Mouse (Mus musculus) stomach, postnatal 0 days (tissue): ENCODE results near the gene Cdk2. TPM values are rescaled to one million over a fixed set of nuclear protein-coding genes. Genes with fewer than 3 reads are reported as not detected.

Experiments
- ATAC-seq: fragments of 200-750 bp; cut with Nextera tagmentation; 2 replicates; pipeline ENCODE4 v1.8.0; 2017; ENCODE audit not compliant: low FRiP score, low TSS enrichment
- DNase-seq: peaks from one replicate; pipeline ENCODE4 v3.0.0-alpha.2; 2016; ENCODE audit warnings: low spot score
- H3K27ac ChIP-seq: fragments of 300-500 bp; sonication (generic); replicated peaks from 2 replicates; pipeline ENCODE4 v1.5.1; 2014; ENCODE audit warnings: mild to moderate bottlenecking, control low read depth
- H3K27me3 ChIP-seq: fragments of 300-500 bp; sonication (generic); 2 replicates; pipeline ENCODE4 v1.6.1; 2014; ENCODE audit warnings: low read length; ENCODE audit not compliant: control insufficient read depth, insufficient read depth
- H3K36me3 ChIP-seq: fragments of 300-500 bp; sonication (generic); 2 replicates; pipeline ENCODE4 v1.6.1; 2014; ENCODE audit warnings: low read length, mixed read lengths; ENCODE audit not compliant: control insufficient read depth, insufficient read depth
- H3K4me1 ChIP-seq: fragments of 300-500 bp; sonication (generic); replicated peaks from 2 replicates; pipeline ENCODE4 v1.6.1; 2014; ENCODE audit warnings: antibody characterized with exemption; ENCODE audit not compliant: control insufficient read depth, insufficient read depth
- H3K4me2 ChIP-seq: fragments of 300-500 bp; sonication (generic); replicated peaks from 2 replicates; pipeline ENCODE4 v1.6.1; 2014; ENCODE audit warnings: low read depth, mild to moderate bottlenecking, control low read depth, moderate library complexity
- H3K4me3 ChIP-seq: fragments of 300-500 bp; sonication (generic); 2 replicates; pipeline ENCODE4 v1.5.1; 2014; ENCODE audit warnings: low read depth, low read length, control low read depth
- H3K9ac ChIP-seq: fragments of 300-500 bp; sonication (generic); 2 replicates; pipeline ENCODE4 v1.6.1; 2014; ENCODE audit warnings: mild to moderate bottlenecking, low read length, control low read depth, mixed read lengths
- H3K9me3 ChIP-seq: fragments of 300-500 bp; sonication (generic); 2 replicates; pipeline ENCODE4 v1.6.1; 2016; ENCODE audit warnings: low read length; ENCODE audit not compliant: control insufficient read depth
- CTCF ChIP-seq: IDR thresholded peaks from 2 replicates; pipeline ENCODE4 v1.5.1; 2016; ENCODE audit warnings: antibody characterized with exemption, low read depth, mild to moderate bottlenecking, moderate library complexity
- EP300 ChIP-seq: optimal IDR thresholded peaks from 2 replicates; pipeline ENCODE3; 2016; ENCODE audit warnings: antibody characterized with exemption
- WGBS: fragments of 180-500 bp; shearing (Covaris S2); extraction: QIAGEN DNeasy Blood & Tissue Kit; methylation state at CpG from one replicate; pipeline ENCODE4 v1.1.7; 2014; 5-methylcytosine and 5-hydroxymethylcytosine counted together
- polyA plus RNA-seq: library from polyadenylated mRNA; unstranded; fragments of >200 nt; fragmentation: Nextera tagmentation; extraction: Ambion mirVana; gene quantifications from 2 replicates; pipeline ENCODE4 v1.2.1, GENCODE M21; 2015

The Cdk2 gene
- polyA plus RNA-seq, 1 experiment from 2014 or later, result 33.1 TPM

DNA sequence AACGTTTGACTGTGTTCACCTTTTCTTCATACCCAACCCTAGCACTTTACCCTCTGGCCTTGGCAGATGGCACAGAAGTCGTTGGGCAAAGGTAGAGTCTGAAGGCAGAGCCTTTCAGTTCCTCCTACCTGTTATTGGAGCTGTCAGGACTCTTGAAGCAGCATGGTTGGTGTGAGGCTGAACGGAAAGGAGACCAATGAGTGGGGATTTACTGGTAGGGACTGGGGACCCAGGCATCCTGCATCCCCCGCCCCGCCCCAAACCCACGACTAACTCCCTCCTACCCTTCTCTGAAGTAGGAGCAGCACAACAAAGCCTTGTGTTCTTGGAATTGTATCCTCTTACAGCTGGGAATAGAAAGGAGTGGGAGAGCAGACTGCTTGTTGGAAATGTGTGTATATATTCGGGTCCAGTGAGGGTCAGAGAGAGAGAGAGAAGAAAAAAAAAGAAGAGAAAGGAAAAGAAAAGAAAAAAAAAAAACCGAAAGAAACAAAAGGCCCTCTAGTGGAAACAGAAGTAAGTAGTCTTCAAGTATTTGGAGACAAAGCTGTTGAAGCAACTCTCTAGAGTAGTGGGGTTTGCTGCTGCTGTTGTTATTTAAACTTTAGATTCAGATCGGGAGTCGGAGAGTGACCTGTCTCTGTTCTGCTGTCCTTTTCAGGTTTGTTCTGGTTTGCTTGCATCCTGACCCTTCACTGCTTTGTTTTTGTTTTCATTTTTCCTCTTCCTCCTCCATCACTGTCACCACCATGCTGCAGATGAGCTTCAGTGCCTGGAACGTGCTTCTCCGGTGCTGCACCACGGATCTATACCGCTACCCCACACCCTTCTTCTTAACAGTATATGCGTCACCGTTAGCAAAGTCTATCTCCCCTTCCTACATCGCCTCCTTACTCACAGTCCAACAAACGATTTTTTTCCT is 40.1 kb upstream of the Cdk2 start, which contains the start of gene Dgka:
Gene Dgka (minus strand): TSS at position 176 of the 922 bp plus-strand sequence.
- H3K27me3 ChIP-seq, result no peaks in the 10 kb centered on the region
- no peaks in the 10 kb centered on the region for H3K36me3 ChIP-seq
- ATAC-seq (no peak), DNase-seq (peak; percentile 44)
- H3K4me3 ChIP-seq, result peak within 1 kb of the TSS; percentile 74
- TF ChIP-seq CTCF, result peak; percentile 56
- no peak for TF ChIP-seq EP300
- no peaks in the 10 kb centered on the region for H3K9me3 ChIP-seq
- H3K27ac ChIP-seq, result peak within 1 kb of the TSS; percentile 92
- H3K4me1 ChIP-seq, result no peaks in the 10 kb centered on the region; the same call in 1 of the 2 replicates
- WGBS, result 18% methylated on average over 18 of the region's 18 CpGs
- H3K4me2 ChIP-seq, result peak within 1 kb of the TSS; percentile 90
- peak within 1 kb of the TSS; percentile 88 for H3K9ac ChIP-seq

DNA sequence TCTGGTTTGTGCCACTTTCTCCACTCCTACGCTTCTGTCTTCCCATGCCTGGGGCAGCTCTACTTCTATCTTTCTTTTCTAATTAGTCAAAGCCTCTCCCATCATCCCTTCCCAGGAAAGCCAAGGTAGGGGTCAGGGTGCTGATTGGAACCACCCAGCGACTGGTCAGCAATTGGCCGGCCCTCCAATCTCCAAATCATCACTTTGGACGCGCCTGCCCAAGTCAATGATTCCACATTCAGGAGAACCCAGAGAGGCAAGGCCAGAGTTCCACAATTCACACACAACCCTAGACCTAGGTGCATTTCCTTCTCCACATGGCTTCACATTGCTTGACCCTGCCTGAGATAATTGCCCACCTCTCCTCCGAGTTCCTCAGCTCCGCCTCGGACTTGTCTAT is 39.4 kb upstream of the Cdk2 start:
- WGBS, result 24% methylated on average over 8 of the region's 8 CpGs
- TF ChIP-seq EP300, result no peak
- TF ChIP-seq CTCF, result no peak
- Histone ChIP-seq H3K36me3 (no peaks in the 10 kb centered on the region), H3K9ac (peak overlapping the region; percentile 88), H3K27ac (peak overlapping the region; percentile 92), H3K4me2 (peak overlapping the region; percentile 90), H3K4me3 (peak overlapping the region; percentile 74), H3K27me3 (no peaks in the 10 kb centered on the region), H3K4me1 (no peaks in the 10 kb centered on the region; the same call in 1 of the 2 replicates), H3K9me3 (no peaks in the 10 kb centered on the region)
- DNase-seq, result no peak
- ATAC-seq, result no peak

DNA sequence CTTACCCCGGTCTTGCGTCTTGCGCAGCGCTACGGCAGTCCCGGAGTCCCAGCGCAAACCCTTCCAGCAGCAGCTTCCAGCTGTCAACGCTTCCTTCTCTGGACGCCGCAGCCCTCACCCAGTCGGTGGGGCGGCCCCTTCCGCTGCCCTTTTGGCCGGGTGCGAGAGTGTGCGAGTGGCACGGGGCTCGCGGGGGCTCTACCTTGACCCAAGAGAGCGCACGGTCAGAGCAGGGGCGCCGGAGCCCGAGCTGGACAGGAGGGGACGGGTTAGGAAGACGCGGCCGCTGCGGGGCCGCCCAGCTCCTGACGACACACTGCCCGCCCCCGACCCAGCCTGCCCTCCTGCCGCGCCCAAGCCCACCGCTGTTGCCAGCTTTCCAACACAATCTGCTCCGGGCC is 39.0 kb upstream of the Cdk2 start:
- peak overlapping the region; percentile 92 for H3K27ac ChIP-seq
- TF ChIP-seq CTCF, result no peak
- no peak for TF ChIP-seq EP300
- no peaks in the 10 kb centered on the region for H3K9me3 ChIP-seq
- no peaks in the 10 kb centered on the region; the same call in 1 of the 2 replicates for H3K4me1 ChIP-seq
- peak overlapping the region; percentile 90 for H3K4me2 ChIP-seq
- peak overlapping the region; percentile 88 for H3K9ac ChIP-seq
- H3K4me3 ChIP-seq, result peak overlapping the region; percentile 74
- ATAC-seq (peak; percentile 30), DNase-seq (peak; percentile 70)
- H3K27me3 ChIP-seq, result no peaks in the 10 kb centered on the region
- no peaks in the 10 kb centered on the region for H3K36me3 ChIP-seq
- WGBS, result under 1% methylated on average over 37 of the region's 37 CpGs

DNA sequence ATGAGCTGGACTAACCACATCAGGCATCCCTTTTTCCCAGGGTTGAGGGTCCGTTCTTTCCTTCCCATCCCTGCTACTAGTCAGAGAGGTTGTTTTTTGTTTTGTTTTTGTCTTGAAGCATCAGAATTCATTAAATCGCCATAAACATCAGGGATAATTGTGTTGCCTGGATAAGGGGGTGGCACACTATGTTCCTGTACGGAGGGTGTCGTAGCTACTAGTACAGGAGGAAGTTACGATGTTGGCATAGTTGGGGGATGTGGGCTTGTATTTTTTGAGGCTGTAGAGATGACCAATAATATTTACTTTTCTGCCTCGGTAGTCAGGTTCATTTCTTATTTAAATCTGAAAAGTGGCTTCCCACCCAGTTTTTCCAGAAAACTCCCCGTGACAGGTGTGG is 38.4 kb upstream of the Cdk2 start:
- Histone ChIP-seq H3K4me1 (no peaks in the 10 kb centered on the region; the same call in 1 of the 2 replicates), H3K4me3 (peak overlapping the region; percentile 74), H3K27me3 (no peaks in the 10 kb centered on the region), H3K4me2 (peak overlapping the region; percentile 90), H3K27ac (peak overlapping the region; percentile 92), H3K9me3 (no peaks in the 10 kb centered on the region), H3K9ac (peak overlapping the region; percentile 88), H3K36me3 (no peaks in the 10 kb centered on the region)
- no peak for DNase-seq
- whole genome bisulfite sequencing, result 8% methylated on average over 7 of the region's 7 CpGs
- no peak for ATAC-seq
- TF ChIP-seq CTCF, result no peak

DNA sequence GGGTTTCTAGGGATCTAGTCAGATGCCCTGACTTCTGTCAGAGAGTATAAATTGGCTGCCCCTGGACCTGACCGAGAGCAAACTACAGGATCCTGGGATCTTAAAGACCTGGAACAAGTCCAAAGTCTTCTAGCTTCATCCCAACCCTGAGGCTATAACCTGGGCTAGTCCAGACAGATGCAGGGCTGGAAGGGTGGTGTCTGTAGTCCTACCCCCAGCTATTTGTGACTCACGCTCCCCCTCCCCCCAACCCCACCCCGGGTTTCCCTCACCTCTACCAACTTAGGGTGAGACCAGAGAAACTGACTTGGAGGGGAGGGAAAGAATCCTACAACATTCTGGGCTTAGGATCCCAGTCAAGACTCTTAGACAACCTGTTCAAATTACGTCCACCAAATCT is 37.8 kb upstream of the Cdk2 start:
- WGBS, result 24% methylated on average over 4 of the region's 4 CpGs
- DNase-seq (peak; percentile 37), ATAC-seq (0 out of 2 replicates have a peak, but pooled peaks have one; percentile 22)
- Histone ChIP-seq H3K27me3 (no peaks in the 10 kb centered on the region), H3K36me3 (no peaks in the 10 kb centered on the region), H3K4me2 (peak overlapping the region; percentile 90), H3K9me3 (no peaks in the 10 kb centered on the region), H3K4me1 (no peaks in the 10 kb centered on the region; the same call in 1 of the 2 replicates), H3K9ac (peak overlapping the region; percentile 88), H3K4me3 (peak overlapping the region; percentile 74), H3K27ac (peak overlapping the region; percentile 92)
- TF ChIP-seq CTCF (no peak), EP300 (no peak)

DNA sequence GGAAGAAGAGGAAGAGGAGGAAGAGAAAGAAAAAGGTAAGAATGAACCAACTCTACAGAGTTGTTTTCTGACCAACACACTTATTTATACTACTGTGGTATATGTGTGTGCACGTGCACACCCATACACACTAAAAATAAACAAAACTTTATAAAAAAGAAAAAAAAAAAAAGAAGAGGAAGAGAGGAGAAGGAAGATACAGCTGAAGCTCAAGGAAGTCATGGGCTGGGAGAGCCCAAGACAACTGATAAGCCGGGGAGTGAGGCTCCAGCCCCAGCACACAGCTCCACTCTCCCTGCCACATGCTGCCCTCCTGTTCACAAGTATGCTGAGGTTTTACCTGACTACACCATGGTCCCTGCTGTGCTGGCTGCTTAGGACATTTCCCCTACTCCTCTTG is 35.5 kb upstream of the Cdk2 start:
- TF ChIP-seq CTCF (no peak), EP300 (no peak)
- WGBS, result 47% methylated on average over 2 of the region's 2 CpGs
- no peak for ATAC-seq

More for the DNA sequence above, 35.5 kb upstream of the Cdk2 start:
- Histone ChIP-seq H3K9ac (no peak overlapping the region), H3K27me3 (no peaks in the 10 kb centered on the region), H3K4me2 (no peak overlapping the region), H3K4me1 (no peaks in the 10 kb centered on the region; the same call in 1 of the 2 replicates), H3K4me3 (no peak overlapping the region), H3K36me3 (no peaks in the 10 kb centered on the region), H3K27ac (no peak overlapping the region), H3K9me3 (no peaks in the 10 kb centered on the region)
- no peak for DNase-seq
